Mouse (Mus musculus): Measurements from ENCODE around the gene Shkbp1. TPM values are rescaled to one million over a fixed set of nuclear protein-coding genes. Genes with fewer than 3 reads are reported as not detected.

Gene Shkbp1
- polyA plus RNA-seq, 1 experiment from 2014 or later, result 26.5 TPM

DNA sequence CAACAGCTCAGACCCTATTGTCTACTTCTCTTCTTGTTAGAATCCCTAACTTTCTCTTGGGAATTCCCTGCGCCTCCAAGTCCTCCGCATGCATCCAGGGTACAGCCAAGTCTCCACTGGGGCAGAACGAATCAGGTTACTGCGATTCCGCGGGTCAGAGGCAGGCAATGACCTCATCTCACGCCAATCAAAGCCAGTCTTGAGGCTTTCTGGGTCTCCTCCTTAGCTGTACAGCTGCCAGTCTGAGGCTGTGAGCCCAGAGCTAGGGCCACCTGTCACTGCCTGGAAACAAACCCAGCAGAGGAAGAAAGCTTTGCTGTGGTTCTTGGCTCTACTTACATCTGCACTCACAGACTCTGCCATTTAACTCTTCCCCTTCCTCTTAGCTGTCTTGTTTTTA, 39.9 kb downstream of the Shkbp1 start:
- WGBS, result 21% methylated on average over 7 of the region's 7 CpGs
- Histone ChIP-seq H3K4me3 (ENCODE audit: low read depth, low read length) (no peak overlapping the region), H3K4me2 (ENCODE audit: low read depth, low read length) (no peak overlapping the region), H3K9ac (ENCODE audit: low read depth, low read length) (no peak overlapping the region), H3K27ac (replicated peaks; ENCODE audit: low read depth, low read length) (no peak overlapping the region), H3K36me3 (ENCODE audit: control insufficient read depth, insufficient read depth, low read length) (peaks cover 33% of the 10 kb centered on the region), H3K27me3 (replicated peaks; ENCODE audit: control insufficient read depth, insufficient read depth, low read length) (no peaks in the 10 kb centered on the region), H3K4me1 (ENCODE audit: control insufficient read depth, insufficient read depth, low read length) (no peaks in the 10 kb centered on the region), H3K9me3 (ENCODE audit: control insufficient read depth, low read length) (peaks cover 12% of the 10 kb centered on the region; the same call in 1 of the 2 replicates)
- DNase-seq (ENCODE audit: low spot score) (peak; percentile 87), ATAC-seq (ENCODE audit: low read depth) (peak; percentile 93)

DNA sequence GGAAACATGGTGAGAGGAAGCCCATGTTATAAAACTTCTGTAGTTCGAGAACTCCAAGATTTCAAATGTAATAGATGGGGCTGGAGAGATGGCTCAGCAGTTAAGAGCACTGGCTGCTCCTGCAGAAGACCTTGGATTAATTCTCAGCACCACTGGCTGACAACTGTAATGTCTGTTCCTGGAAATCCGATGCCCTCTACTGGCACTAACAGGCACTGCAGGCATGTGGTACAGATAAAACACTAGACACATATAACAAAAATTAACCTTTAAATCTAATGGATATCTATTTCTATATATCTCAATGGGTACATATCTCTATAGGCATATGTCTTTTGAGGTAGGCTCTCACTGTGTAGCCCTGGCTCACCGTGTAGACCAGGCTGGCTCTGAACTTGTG, 41.4 kb downstream of the Shkbp1 start:
- Histone ChIP-seq H3K4me3 (ENCODE audit: low read depth, low read length) (no peak overlapping the region), H3K27me3 (replicated peaks; ENCODE audit: control insufficient read depth, insufficient read depth, low read length) (no peaks in the 10 kb centered on the region; the same call in 1 of the 2 replicates), H3K27ac (replicated peaks; ENCODE audit: low read depth, low read length) (no peak overlapping the region), H3K9ac (ENCODE audit: low read depth, low read length) (no peak overlapping the region), H3K9me3 (ENCODE audit: control insufficient read depth, low read length) (peaks cover 12% of the 10 kb centered on the region; the same call in 1 of the 2 replicates), H3K4me1 (ENCODE audit: control insufficient read depth, insufficient read depth, low read length) (peaks cover 8% of the 10 kb centered on the region; the same call in 1 of the 2 replicates), H3K36me3 (ENCODE audit: control insufficient read depth, insufficient read depth, low read length) (peaks cover 29% of the 10 kb centered on the region), H3K4me2 (ENCODE audit: low read depth, low read length) (no peak overlapping the region)
- DNase-seq (ENCODE audit: low spot score), result no peak
- WGBS, result 91% methylated on average over 3 of the region's 3 CpGs
- ATAC-seq (ENCODE audit: low read depth), result no peak

DNA sequence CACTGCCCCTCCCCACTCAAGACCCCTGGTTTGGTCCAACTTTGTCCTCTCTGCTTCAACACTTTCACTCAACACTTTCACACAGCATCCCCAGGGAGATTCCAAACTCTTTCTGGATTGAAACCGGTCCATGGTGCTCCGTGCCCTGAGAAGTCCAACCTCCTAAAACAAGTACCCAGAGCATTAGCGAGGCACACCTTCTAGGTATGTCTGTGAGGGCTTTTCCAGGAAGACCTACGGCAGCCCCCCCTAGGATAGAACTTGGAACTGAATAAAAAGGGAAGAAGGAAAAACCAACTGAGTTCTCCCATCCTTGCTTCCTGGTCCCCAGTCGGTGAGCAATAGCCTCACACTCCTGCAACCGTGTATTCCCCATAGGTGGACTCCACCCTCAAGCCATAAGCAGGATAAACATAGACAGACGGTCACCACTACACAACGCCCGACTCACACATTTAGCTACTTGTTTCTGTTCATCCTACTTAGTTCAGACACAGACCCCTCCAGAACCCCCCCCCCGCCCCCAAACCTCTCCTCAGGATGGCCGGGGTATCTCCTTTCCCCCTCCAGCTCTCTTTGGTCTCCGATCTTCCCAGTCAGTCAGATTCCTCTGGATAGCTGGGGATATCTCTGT, 44.1 kb downstream of the Shkbp1 start:
- H3K9me3 ChIP-seq (ENCODE audit: control insufficient read depth, low read length), result peaks cover 12% of the 10 kb centered on the region; the same call in 1 of the 2 replicates
- WGBS, result 90% methylated on average over 12 of the region's 12 CpGs
- H3K9ac ChIP-seq (ENCODE audit: low read depth, low read length), result no peak overlapping the region
- ATAC-seq (ENCODE audit: low read depth) (no peak), DNase-seq (ENCODE audit: low spot score) (no peak)
- H3K4me1 ChIP-seq (ENCODE audit: control insufficient read depth, insufficient read depth, low read length), result peaks cover 8% of the 10 kb centered on the region; the same call in 1 of the 2 replicates
- no peak overlapping the region for H3K27ac ChIP-seq (replicated peaks; ENCODE audit: low read depth, low read length)
- H3K4me2 ChIP-seq (ENCODE audit: low read depth, low read length), result no peak overlapping the region
- peaks cover 20% of the 10 kb centered on the region; the same call in 1 of the 2 replicates for H3K36me3 ChIP-seq (ENCODE audit: control insufficient read depth, insufficient read depth, low read length)
- H3K27me3 ChIP-seq (replicated peaks; ENCODE audit: control insufficient read depth, insufficient read depth, low read length), result no peaks in the 10 kb centered on the region; the same call in 1 of the 2 replicates
- H3K4me3 ChIP-seq (ENCODE audit: low read depth, low read length), result no peak overlapping the region

DNA sequence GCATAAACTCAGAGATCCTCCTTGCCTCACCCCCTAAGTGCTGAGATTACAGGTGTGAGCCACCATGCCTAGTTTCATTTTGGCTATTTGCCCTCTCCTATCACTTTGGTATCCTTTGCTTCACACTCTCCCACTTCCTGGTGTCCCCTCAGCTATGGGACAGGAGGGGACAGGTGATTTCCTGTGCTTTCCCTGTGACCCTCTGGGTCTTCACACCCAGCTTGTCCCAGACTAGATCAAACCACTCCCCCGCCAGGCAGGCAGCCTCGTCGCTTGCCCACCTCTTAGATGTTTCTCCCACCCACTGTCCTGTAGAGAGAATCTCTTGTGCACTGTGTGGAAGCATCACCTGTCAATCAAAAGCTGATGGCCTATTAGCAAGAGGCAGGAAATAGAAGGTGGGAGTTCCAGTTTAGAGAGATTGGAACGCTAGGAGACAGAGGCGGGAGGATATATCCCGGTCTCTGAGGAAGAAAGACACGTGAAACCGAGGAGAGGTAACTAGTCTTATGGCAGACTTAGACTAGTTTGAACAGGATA, 44.8 kb downstream of the Shkbp1 start:
- Histone ChIP-seq H3K4me1 (ENCODE audit: control insufficient read depth, insufficient read depth, low read length) (peaks cover 8% of the 10 kb centered on the region; the same call in 1 of the 2 replicates), H3K27me3 (replicated peaks; ENCODE audit: control insufficient read depth, insufficient read depth, low read length) (no peaks in the 10 kb centered on the region; the same call in 1 of the 2 replicates), H3K36me3 (ENCODE audit: control insufficient read depth, insufficient read depth, low read length) (peaks cover 23% of the 10 kb centered on the region; the same call in 1 of the 2 replicates), H3K9ac (ENCODE audit: low read depth, low read length) (no peak overlapping the region), H3K4me2 (ENCODE audit: low read depth, low read length) (no peak overlapping the region), H3K4me3 (ENCODE audit: low read depth, low read length) (no peak overlapping the region), H3K9me3 (ENCODE audit: control insufficient read depth, low read length) (peaks cover 12% of the 10 kb centered on the region; the same call in 1 of the 2 replicates), H3K27ac (replicated peaks; ENCODE audit: low read depth, low read length) (no peak overlapping the region)
- ATAC-seq (ENCODE audit: low read depth), result no peak
- WGBS, result 42% methylated on average over 8 of the region's 8 CpGs
- DNase-seq (ENCODE audit: low spot score), result no peak

DNA sequence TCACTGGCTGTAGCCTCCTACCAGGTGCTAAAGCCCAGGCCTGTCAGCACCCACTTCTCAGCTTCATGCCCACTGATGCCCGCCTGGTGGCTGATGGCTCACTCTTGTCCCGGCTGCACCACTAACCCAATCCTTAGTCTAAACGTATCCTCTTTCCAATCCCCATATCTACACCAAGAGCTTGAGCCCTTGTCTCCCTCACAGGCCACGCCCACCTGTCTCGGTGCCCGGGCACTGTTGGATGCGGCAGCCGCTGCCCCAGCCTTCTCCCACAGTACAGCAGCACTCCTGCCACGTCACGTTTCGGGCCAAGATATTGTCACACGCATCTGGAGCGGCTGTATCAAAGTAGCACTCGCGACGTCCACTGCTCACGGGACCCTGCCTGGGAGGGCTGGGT, 45.5 kb downstream of the Shkbp1 start:
- H3K36me3 ChIP-seq (ENCODE audit: control insufficient read depth, insufficient read depth, low read length), result peaks cover 23% of the 10 kb centered on the region; the same call in 1 of the 2 replicates
- H3K4me1 ChIP-seq (ENCODE audit: control insufficient read depth, insufficient read depth, low read length), result peaks cover 8% of the 10 kb centered on the region; the same call in 1 of the 2 replicates
- DNase-seq (ENCODE audit: low spot score), result peak; percentile 59
- 5% methylated on average over 11 of the region's 17 CpGs for WGBS
- H3K9ac ChIP-seq (ENCODE audit: low read depth, low read length), result no peak overlapping the region
- ATAC-seq (ENCODE audit: low read depth), result peak; percentile 71
- peaks cover 12% of the 10 kb centered on the region; the same call in 1 of the 2 replicates for H3K9me3 ChIP-seq (ENCODE audit: control insufficient read depth, low read length)
- H3K27me3 ChIP-seq (replicated peaks; ENCODE audit: control insufficient read depth, insufficient read depth, low read length), result no peaks in the 10 kb centered on the region; the same call in 1 of the 2 replicates
- peak overlapping the region; percentile 34; the same call in 1 of the 2 replicates for H3K4me2 ChIP-seq (ENCODE audit: low read depth, low read length)
- peak overlapping the region; percentile 5; the same call in 1 of the 2 replicates for H3K4me3 ChIP-seq (ENCODE audit: low read depth, low read length)
- peak overlapping the region; percentile 44; the same call in 1 of the 2 replicates for H3K27ac ChIP-seq (replicated peaks; ENCODE audit: low read depth, low read length)

GRCm38 (mm10) chr7:27309832-27310231, 46.0 kb downstream of the Shkbp1 start:
- Histone ChIP-seq H3K27ac (replicated peaks; ENCODE audit: low read depth, low read length) (peak overlapping the region; percentile 44; the same call in 1 of the 2 replicates), H3K27me3 (replicated peaks; ENCODE audit: control insufficient read depth, insufficient read depth, low read length) (no peaks in the 10 kb centered on the region; the same call in 1 of the 2 replicates), H3K36me3 (ENCODE audit: control insufficient read depth, insufficient read depth, low read length) (peaks cover 23% of the 10 kb centered on the region; the same call in 1 of the 2 replicates), H3K9me3 (ENCODE audit: control insufficient read depth, low read length) (peaks cover 12% of the 10 kb centered on the region; the same call in 1 of the 2 replicates), H3K4me1 (ENCODE audit: control insufficient read depth, insufficient read depth, low read length) (peaks cover 8% of the 10 kb centered on the region; the same call in 1 of the 2 replicates), H3K4me3 (ENCODE audit: low read depth, low read length) (no peak overlapping the region), H3K9ac (ENCODE audit: low read depth, low read length) (no peak overlapping the region), H3K4me2 (ENCODE audit: low read depth, low read length) (no peak overlapping the region)
- no peak for ATAC-seq (ENCODE audit: low read depth)
- 65% methylated on average over 3 of the region's 3 CpGs for WGBS
- DNase-seq (ENCODE audit: low spot score), result no peak

DNA sequence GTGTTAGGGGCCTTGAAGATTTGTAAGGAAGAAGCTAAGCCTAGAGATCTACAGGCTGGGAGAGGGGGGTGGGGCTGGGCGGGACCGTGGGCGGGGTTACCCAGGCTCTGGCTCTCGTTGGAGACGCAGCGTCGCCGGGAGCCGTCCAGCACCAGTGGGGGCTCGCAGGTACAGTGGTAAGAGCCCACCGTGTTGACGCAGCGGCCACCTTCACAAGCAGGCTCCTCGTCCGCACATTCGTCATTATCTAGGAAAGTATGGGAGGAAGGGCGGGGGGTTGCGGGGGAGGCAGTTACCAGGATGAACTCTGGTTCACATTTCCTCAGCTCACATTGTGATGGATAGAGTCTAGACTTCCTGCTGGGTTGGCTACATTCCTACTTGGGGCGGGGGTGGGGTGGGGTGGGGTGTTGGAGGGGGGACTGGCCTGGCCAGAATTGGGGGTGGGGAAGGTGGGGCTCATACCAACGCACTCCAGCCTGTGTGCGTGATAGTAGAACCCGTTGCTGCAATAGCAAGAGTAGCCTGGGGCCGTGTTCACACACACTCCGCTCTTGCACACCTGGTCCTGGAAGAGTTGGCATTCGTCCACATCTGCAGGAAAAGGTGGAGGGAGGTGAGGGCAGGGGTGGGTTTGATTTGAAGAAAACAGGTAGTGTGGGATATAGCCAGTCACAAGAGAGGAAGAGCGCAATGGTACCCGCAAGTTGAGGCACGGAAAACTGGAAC, 46.8 kb downstream of the Shkbp1 start:
- Histone ChIP-seq H3K4me1 (ENCODE audit: control insufficient read depth, insufficient read depth, low read length) (peaks cover 8% of the 10 kb centered on the region; the same call in 1 of the 2 replicates), H3K27ac (replicated peaks; ENCODE audit: low read depth, low read length) (no peak overlapping the region), H3K36me3 (ENCODE audit: control insufficient read depth, insufficient read depth, low read length) (peaks cover 16% of the 10 kb centered on the region; the same call in 1 of the 2 replicates), H3K27me3 (replicated peaks; ENCODE audit: control insufficient read depth, insufficient read depth, low read length) (no peaks in the 10 kb centered on the region; the same call in 1 of the 2 replicates), H3K4me3 (ENCODE audit: low read depth, low read length) (peak overlapping the region; percentile 26), H3K4me2 (ENCODE audit: low read depth, low read length) (peak overlapping the region; percentile 54), H3K9ac (ENCODE audit: low read depth, low read length) (peak overlapping the region; percentile 26), H3K9me3 (ENCODE audit: control insufficient read depth, low read length) (peaks cover 6% of the 10 kb centered on the region; the same call in 1 of the 2 replicates)
- ATAC-seq (ENCODE audit: low read depth), result peak; percentile 53
- peak; percentile 73 for DNase-seq (ENCODE audit: low spot score)
- 10% methylated on average over 28 of the region's 28 CpGs for WGBS

GRCm38 (mm10) chr7:27307551-27307950, 48.3 kb downstream of the Shkbp1 start:
- WGBS, result 67% methylated on average over 9 of the region's 9 CpGs
- no peak overlapping the region for H3K4me2 ChIP-seq (ENCODE audit: low read depth, low read length)
- no peak overlapping the region for H3K9ac ChIP-seq (ENCODE audit: low read depth, low read length)
- no peak overlapping the region for H3K4me3 ChIP-seq (ENCODE audit: low read depth, low read length)
- ATAC-seq (ENCODE audit: low read depth) (no peak), DNase-seq (ENCODE audit: low spot score) (no peak)
- H3K4me1 ChIP-seq (ENCODE audit: control insufficient read depth, insufficient read depth, low read length), result peaks cover 8% of the 10 kb centered on the region; the same call in 1 of the 2 replicates
- H3K27ac ChIP-seq (replicated peaks; ENCODE audit: low read depth, low read length), result no peak overlapping the region
- no peaks in the 10 kb centered on the region for H3K9me3 ChIP-seq (ENCODE audit: control insufficient read depth, low read length)
- H3K27me3 ChIP-seq (replicated peaks; ENCODE audit: control insufficient read depth, insufficient read depth, low read length), result no peaks in the 10 kb centered on the region; the same call in 1 of the 2 replicates
- H3K36me3 ChIP-seq (ENCODE audit: control insufficient read depth, insufficient read depth, low read length), result 0 out of 2 replicates have a peak, but pooled peaks cover 3% of the 10 kb centered on the region

All from embryonic facial prominence, embryonic 14.5 days (tissue).